Mouse (Mus musculus): ENCODE measurements around the gene Ctcfl.
A peak's percentile ranks its signal among the peaks of the same experiment; 100 is the strongest.

Ctcfl gene

GRCm38 (mm10) chr2:173083106-173083505 lies 36.2 kb downstream of the Ctcfl start:
- no peak for DNase-seq (ENCODE audit: low spot score in 2 of 2)

- DNase-seq (ENCODE audit: low spot score in 2 of 2) = no peak
Measured at GRCm38 (mm10) chr2:173082706-173083105, 36.6 kb downstream of the Ctcfl start.

GRCm38 (mm10) chr2:173080785-173081241 lies 38.5 kb downstream of the Ctcfl start:
- peak; percentile 39 to 59 for DNase-seq (ENCODE audit: low spot score in 2 of 2)

- DNase-seq (ENCODE audit: low spot score in 2 of 2) = no peak
Measured at GRCm38 (mm10) chr2:173079766-173080549, 39.4 kb downstream of the Ctcfl start.

- DNase-seq (ENCODE audit: low spot score in 2 of 2) = no peak
Measured at GRCm38 (mm10) chr2:173076921-173077320, 42.4 kb downstream of the Ctcfl start.

GRCm38 (mm10) chr2:173073666-173074065 lies 45.7 kb downstream of the Ctcfl start:
- no peak for DNase-seq (ENCODE audit: low spot score in 2 of 2)

GRCm38 (mm10) chr2:173072948-173073347 lies 46.4 kb downstream of the Ctcfl start:
- no peak for DNase-seq (ENCODE audit: low spot score in 2 of 2)

DNA sequence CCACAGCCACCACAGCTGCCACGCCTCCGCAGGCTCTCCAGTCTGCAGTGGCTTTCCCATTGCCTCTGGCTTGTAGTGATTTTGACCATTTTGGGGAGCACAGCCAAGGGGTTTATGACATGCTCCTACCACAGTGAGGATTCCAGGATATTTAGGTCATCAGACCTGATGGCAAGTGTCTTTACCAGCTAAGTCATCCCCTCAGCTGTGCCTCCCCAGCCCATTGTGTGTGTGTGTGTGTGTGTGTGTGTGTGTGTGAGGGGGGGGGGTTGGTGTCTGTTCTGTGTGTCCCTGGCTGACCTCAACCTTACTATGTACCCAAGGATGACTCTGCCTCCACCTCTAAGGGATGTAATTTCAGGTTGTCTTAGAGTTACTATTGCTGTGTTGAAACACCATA lies 54.5 kb downstream of the Ctcfl start:
- DNase-seq (ENCODE audit: low spot score in 2 of 2) = no peak

- DNase-seq (ENCODE audit: low spot score in 2 of 2) = no peak
Measured at GRCm38 (mm10) chr2:173063219-173063618, 56.1 kb downstream of the Ctcfl start.

GRCm38 (mm10) chr2:173061443-173062351 lies 57.6 kb downstream of the Ctcfl start:
- no peak for DNase-seq (ENCODE audit: low spot score in 2 of 2)

DNA sequence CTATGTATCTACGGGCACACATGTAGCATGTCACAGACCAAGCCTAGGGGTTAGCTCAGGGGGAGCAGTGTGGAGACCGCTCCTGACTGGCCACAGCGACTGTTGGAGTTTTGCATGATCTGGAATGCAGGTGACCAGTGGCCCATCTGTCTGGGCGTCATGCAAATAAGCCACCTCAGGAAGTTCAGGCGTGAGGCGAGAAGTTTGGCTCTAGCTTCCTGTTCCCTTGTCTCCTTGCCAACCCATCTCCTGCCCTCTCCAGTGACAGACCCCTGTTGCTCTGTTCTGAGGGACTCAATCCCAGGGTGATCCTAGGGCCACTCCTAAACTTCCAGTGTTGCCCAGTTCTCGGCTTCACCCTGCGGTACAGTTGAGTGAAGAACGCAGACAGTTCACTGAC lies 58.9 kb downstream of the Ctcfl start:
- no peak for DNase-seq (ENCODE audit: low spot score in 2 of 2)

DNA sequence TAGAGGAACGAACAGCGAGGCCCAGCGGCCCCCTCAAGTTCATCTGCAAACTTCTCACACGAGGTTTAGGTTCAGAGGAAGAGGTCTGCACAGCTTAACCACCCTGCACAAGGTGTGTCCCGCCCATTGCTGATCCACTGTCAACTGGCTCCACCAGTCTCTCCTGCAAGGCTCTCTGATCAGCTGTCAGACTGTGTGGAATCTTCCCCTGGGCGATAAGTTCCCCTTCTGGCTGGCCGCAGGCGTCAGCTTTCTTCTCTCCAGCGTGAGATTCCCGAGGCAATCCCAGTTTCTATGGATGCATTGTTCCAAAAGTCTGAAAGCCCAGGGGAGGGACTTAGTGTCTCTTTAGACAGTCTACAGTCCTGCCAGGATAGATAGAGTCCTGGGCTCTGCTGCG lies 61.1 kb downstream of the Ctcfl start:
- DNase-seq (ENCODE audit: low spot score in 2 of 2) = no peak

DNA sequence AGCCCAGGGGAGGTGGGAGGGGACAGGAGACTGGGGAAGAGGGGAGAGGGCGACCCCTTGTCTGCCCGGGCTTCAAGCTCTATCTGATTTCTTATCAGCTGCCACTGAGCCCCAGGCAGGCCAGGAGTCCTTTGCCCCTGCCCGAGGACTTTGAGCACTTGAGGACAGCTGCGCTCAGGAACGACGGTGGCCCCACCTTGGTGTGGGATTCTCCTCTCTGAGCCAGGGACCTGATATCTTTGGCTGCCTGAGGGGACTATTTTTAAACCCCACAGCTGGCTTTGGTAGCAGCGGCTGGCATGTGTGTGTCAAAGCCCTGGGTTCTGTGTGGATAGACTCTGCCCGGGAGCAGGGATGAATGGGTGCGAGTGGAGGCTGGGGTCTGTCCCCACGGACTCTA lies 61.7 kb downstream of the Ctcfl start:
- DNase-seq (ENCODE audit: low spot score in 2 of 2) = no peak

GRCm38 (mm10) chr2:173056882-173057315 lies 62.4 kb downstream of the Ctcfl start:
- no peak for DNase-seq (ENCODE audit: low spot score in 2 of 2)

GRCm38 (mm10) chr2:173056303-173056881 lies 62.9 kb downstream of the Ctcfl start:
- no peak for DNase-seq (ENCODE audit: low spot score in 2 of 2)

- no peak for DNase-seq (ENCODE audit: low spot score in 2 of 2)
Measured at GRCm38 (mm10) chr2:173053846-173054245, 65.5 kb downstream of the Ctcfl start.

DNA sequence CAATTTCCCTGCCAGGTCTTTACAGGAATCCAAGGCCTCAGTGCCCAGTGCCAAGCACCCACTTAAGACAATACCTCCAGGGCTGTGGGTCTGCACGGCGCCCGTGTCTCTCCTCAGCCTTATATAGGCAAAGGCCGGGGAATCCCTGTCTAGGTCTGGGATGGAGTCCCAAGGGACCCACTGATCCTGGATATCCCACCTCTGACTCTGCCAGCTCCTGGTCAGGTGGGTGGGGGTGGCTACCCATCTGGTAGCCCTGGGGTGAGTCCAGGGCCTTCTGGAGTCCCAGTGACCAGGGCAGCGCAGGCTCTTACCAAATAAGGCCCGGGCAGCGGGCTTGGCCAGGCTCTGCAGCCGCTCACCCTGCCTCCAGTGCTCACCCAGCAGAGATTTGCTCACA lies 66.4 kb downstream of the Ctcfl start:
- no peak for DNase-seq (ENCODE audit: low spot score in 2 of 2)

- DNase-seq (ENCODE audit: low spot score in 2 of 2) = no peak
Measured at GRCm38 (mm10) chr2:173050604-173051382, 68.5 kb downstream of the Ctcfl start.

- no peak for DNase-seq (ENCODE audit: low spot score in 2 of 2)
Measured at GRCm38 (mm10) chr2:173049817-173050216, 69.5 kb downstream of the Ctcfl start.

- DNase-seq (ENCODE audit: low spot score in 2 of 2) = no peak
Measured at GRCm38 (mm10) chr2:173049231-173049630, 70.1 kb downstream of the Ctcfl start.

DNA sequence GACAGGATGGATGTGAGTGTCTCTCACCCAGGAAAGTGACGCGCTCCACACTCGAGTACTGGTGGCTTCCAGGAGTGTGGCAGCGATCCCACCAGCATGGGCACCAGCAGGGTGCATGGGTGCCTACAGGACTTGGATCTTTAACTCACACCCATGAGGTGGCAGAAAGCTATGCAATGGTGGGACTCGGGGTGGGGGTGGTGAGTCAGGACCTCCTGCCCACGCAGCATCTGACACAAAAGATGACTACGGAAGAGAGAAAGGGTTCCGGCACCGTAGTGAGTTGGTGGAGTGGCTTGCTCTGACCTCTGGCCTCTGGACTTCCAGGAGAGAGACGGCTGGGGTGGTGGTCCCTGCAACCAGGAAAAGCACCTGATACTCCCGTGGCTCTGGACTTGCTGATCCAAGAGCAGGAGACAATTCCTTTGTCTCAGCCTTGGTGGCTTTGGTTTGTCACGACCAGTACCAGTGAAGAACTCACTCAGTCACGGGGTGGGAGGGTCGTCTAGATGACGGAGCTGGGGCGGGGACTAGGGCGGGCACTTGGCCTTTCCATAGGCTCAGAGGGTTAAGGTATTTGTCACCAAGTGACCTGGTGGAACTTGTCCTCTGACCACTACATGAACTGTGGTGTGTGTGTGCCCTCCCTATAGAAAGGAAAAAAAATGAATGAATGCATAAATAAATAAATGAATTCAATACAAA lies 71.1 kb downstream of the Ctcfl start:
- DNase-seq (ENCODE audit: low spot score in 2 of 2) = no peak
